Mouse (Mus musculus): ENCODE measurements at regions not wholly inside any gene's neighbourhood (a gene's known extent, or its start where the extent isn't known, plus 50 kb on each side); places are given as distances from the start of the nearest gene placed in this dataset.
A peak's percentile ranks its signal among the peaks of the same experiment; 100 is the strongest.

- H3K27ac ChIP-seq (ENCODE audit: insufficient read depth, low read depth) = no peak overlapping the region
- in situ Hi-C loops (cut with MboI; ENCODE audit: low pct_ligation_motif_present, low pct_unique_long_range_greater_than_20kb, low sequenced_read_pairs) = loop anchor here (25.0 kb wide), 1 partner anchor 1727 kb away; no protein-coding TSS in a partner anchor
- TF ChIP-seq MYC (IDR thresholded peaks at IDR 0.05; ENCODE audit: low read depth, low read length) = no peak
- TF ChIP-seq MXI1 (IDR thresholded peaks at IDR 0.05; ENCODE audit: low read depth, low read length) = no peak
- TF ChIP-seq MEF2A (IDR thresholded peaks at IDR 0.05; ENCODE audit: borderline replicate concordance, low read depth, low read length) = no peak
- TF ChIP-seq KAT2A (IDR thresholded peaks at IDR 0.05; ENCODE audit: insufficient replicate concordance, low read length) = no peak
- TF ChIP-seq CHD2 (IDR thresholded peaks at IDR 0.05; ENCODE audit: low read length) = no peak
- no peak for TF ChIP-seq MAX (IDR thresholded peaks at IDR 0.05; ENCODE audit: low read length)
- TF ChIP-seq CHD1 (IDR thresholded peaks at IDR 0.05; ENCODE audit: low read depth, low read length) = no peak
- TF ChIP-seq ZKSCAN1 (IDR thresholded peaks at IDR 0.05; ENCODE audit: borderline replicate concordance, low read depth, low read length) = no peak
Measured at GRCm38 (mm10) chr13:4759965-4760364, 151.0 kb upstream of the Akr1e1 start.

GRCm38 (mm10) chr13:4756529-4756928 is 147.6 kb upstream of the Akr1e1 start:
- dilution Hi-C loops (cut with MboI; ENCODE audit: extremely low pct_ligation_motif_present, extremely low pct_unique_long_range_greater_than_20kb, low sequenced_read_pairs) (no loop called here), in situ Hi-C loops (cut with MboI; ENCODE audit: low pct_ligation_motif_present, low pct_unique_long_range_greater_than_20kb, low sequenced_read_pairs) (loop anchor here (25.0 kb wide), 1 partner anchor 1731 kb away; no protein-coding TSS in a partner anchor)
- Histone ChIP-seq H3K4me1 (ENCODE audit: control insufficient read depth in 1 of 2, insufficient read depth in 2 of 2) (peaks cover 2 to 21% of the 10 kb centered on the region in 2 experiments; a peak in 2 of 4 replicates), H3K9ac (ENCODE audit: insufficient read depth, low read depth) (no peak overlapping the region), H3K9me3 (replicated peaks; ENCODE audit: low read length) (no peaks in the 10 kb centered on the region), H3K27me3 (replicated peaks) (no peaks in the 10 kb centered on the region), H3K36me3 (replicated peaks in 1 of 2; ENCODE audit: control insufficient read depth in 1 of 2, insufficient read depth in 1 of 2, low read length in 1 of 2) (no peaks in the 10 kb centered on the region), H3K27ac (ENCODE audit: insufficient read depth, low read depth) (peak overlapping the region; percentile 91), H3K4me3 (replicated peaks in 1 of 3; ENCODE audit: low read depth in 2 of 3, low read length in 2 of 3, poor library complexity in 1 of 3) (no peak overlapping the region), H3K79me2 (replicated peaks; ENCODE audit: control insufficient read depth, extremely low read depth, insufficient read depth, poor library complexity, severe bottlenecking) (no peaks in the 10 kb centered on the region), H3K4me2 (ENCODE audit: insufficient read depth, low read depth, poor library complexity, severe bottlenecking) (peak overlapping the region; percentile 56)
- peak; percentile 64 for DNase-seq (ENCODE audit: extremely low read depth)
- TF ChIP-seq UBTF (IDR thresholded peaks at IDR 0.05; ENCODE audit: low read depth, low read length) = no peak
- TF ChIP-seq MAZ (IDR thresholded peaks at IDR 0.05; ENCODE audit: low read depth, low read length) = no peak
- peak; percentile 48; the same call in 1 of the 2 replicates for TF ChIP-seq MAX (IDR thresholded peaks at IDR 0.05; ENCODE audit: low read length)
- TF ChIP-seq SMC3 (IDR thresholded peaks at IDR 0.05; ENCODE audit: low read depth, low read length) = no peak
- peak; percentile 84; the same call in 1 of the 2 replicates for TF ChIP-seq ZNF384 (IDR thresholded peaks at IDR 0.05; ENCODE audit: low read depth, low read length)
- peak; percentile 32; the same call in 1 of the 2 replicates for TF ChIP-seq ETS1 (conservative IDR thresholded peaks at IDR 0.05; ENCODE audit: low read depth, low read length)
- 0 out of 2 replicates have a peak, but pooled peaks have one; percentile 6 for TF ChIP-seq IRF4 (IDR thresholded peaks at IDR 0.05; ENCODE audit: low read depth, low read length)
- TF ChIP-seq GABPA (IDR thresholded peaks at IDR 0.05; ENCODE audit: insufficient replicate concordance, low read depth, low read length) = no peak
- no peak for TF ChIP-seq JUND (conservative IDR thresholded peaks at IDR 0.05; ENCODE audit: low read depth, low read length)
- TF ChIP-seq USF2 (conservative IDR thresholded peaks at IDR 0.05; ENCODE audit: low read depth, low read length) = 0 out of 2 replicates have a peak, but pooled peaks have one; percentile 27
- peak; percentile 92 for TF ChIP-seq BHLHE40 (IDR thresholded peaks at IDR 0.05; ENCODE audit: low read depth, low read length)
- TF ChIP-seq USF1 (IDR thresholded peaks at IDR 0.05; ENCODE audit: low read depth, low read length) = peak; percentile 24; the same call in 1 of the 2 replicates
- 0 out of 2 replicates have a peak, but pooled peaks have one; percentile 35 for TF ChIP-seq MYC (IDR thresholded peaks at IDR 0.05; ENCODE audit: low read depth, low read length)
- TF ChIP-seq MXI1 (IDR thresholded peaks at IDR 0.05; ENCODE audit: low read depth, low read length) = peak; percentile 51; the same call in 1 of the 2 replicates

More at GRCm38 (mm10) chr13:4759965-4760364, 151.0 kb upstream of the Akr1e1 start:
- Histone ChIP-seq H3K4me1 (ENCODE audit: control insufficient read depth in 1 of 2, insufficient read depth in 2 of 2) (peaks cover 2 to 14% of the 10 kb centered on the region in 2 experiments; a peak in 2 of 4 replicates), H3K9ac (ENCODE audit: insufficient read depth, low read depth) (no peak overlapping the region), H3K4me3 (replicated peaks in 1 of 3; ENCODE audit: low read depth in 2 of 3, low read length in 2 of 3, poor library complexity in 1 of 3) (no peak overlapping the region), H3K4me2 (ENCODE audit: insufficient read depth, low read depth, poor library complexity, severe bottlenecking) (no peak overlapping the region), H3K9me3 (replicated peaks; ENCODE audit: low read length) (no peaks in the 10 kb centered on the region), H3K79me2 (replicated peaks; ENCODE audit: control insufficient read depth, extremely low read depth, insufficient read depth, poor library complexity, severe bottlenecking) (no peaks in the 10 kb centered on the region), H3K36me3 (replicated peaks in 1 of 2; ENCODE audit: control insufficient read depth in 1 of 2, insufficient read depth in 1 of 2, low read length in 1 of 2) (no peaks in the 10 kb centered on the region), H3K27me3 (replicated peaks) (no peaks in the 10 kb centered on the region)
- no peak for DNase-seq (ENCODE audit: extremely low read depth)
- dilution Hi-C loops (cut with MboI; ENCODE audit: extremely low pct_ligation_motif_present, extremely low pct_unique_long_range_greater_than_20kb, low sequenced_read_pairs) = no loop called here
